In the genomic region with DNA sequence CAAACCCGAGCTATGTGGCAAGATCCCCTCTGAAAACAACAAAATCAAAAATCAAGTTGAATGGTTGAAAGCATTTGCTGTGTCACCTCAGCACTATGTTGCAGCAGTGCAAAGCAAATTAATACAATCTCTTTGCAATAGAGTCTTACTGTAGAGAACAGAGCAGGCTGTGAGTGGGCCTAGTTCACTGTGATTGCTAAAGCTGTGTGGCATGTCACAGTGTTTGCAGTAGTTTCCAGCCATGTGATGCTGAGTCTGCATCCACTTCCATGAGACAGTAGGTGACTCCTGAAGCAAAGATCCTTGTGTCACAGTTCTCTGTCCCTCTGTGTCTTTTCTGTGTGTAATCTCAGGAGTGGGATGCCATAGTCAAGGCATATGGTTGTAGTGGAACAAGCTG, we compare ENCODE assay signal across 21 mouse cellular contexts.
DNase-seq lines count a peak whose midpoint lies in the region; ATAC-seq and TF ChIP-seq lines count a peak whose summit lies in the region.
"Had no signal": no experiment of that assay in that cellular context is flagged by ENCODE, and none has a peak within 500 bp of the region (broad histone marks: within the 10 kb centered on the region; RNA-seq: fewer than 3 reads in every experiment).

No protein-coding gene starts in this region.

- no peaks in the 10 kb centered on the region for H3K36me3 ChIP-seq in heart, embryonic 15.5 days
- H3K36me3 ChIP-seq in megakaryocyte, embryonic 14.5 days (replicated peaks; ENCODE audit: low read length) = peaks cover 79% of the 10 kb centered on the region
- H3K36me3 ChIP-seq in limb, embryonic 15.5 days = peaks cover 4% of the 10 kb centered on the region; the same call in 1 of the 2 replicates
- H3K36me3 ChIP-seq: neural tube, embryonic 12.5 days had no signal

- H3K27ac ChIP-seq in heart, embryonic 15.5 days = peak overlapping the region; percentile 93
- peak overlapping the region; percentile 81 for H3K27ac ChIP-seq in layer of hippocampus, adult 2 months
- peak overlapping the region; percentile 86; the same call in 1 of the 2 replicates for H3K27ac ChIP-seq in limb, embryonic 15.5 days
- H3K27ac ChIP-seq: midbrain, embryonic 12.5 days; neural tube, embryonic 12.5 days had no signal

- no peak overlapping the region for H3K9ac ChIP-seq in heart, embryonic 15.5 days
- H3K9ac ChIP-seq in limb, embryonic 15.5 days = no peak overlapping the region
- H3K9ac ChIP-seq: embryonic facial prominence, embryonic 13.5 days; midbrain, embryonic 12.5 days; neural tube, embryonic 12.5 days had no signal

- WGBS in heart, embryonic 15.5 days = 92% methylated on average over 1 of the region's 1 CpGs
- WGBS in limb, embryonic 15.5 days = 92% methylated on average over 1 of the region's 1 CpGs

- ATAC-seq in heart, embryonic 15.5 days (replicated peaks; ENCODE audit: insufficient number of reproducible peaks, insufficient read depth, low FRiP score, low read depth) = no peak
- no peak for ATAC-seq in megakaryocyte, adult 5-6 weeks (ENCODE audit: poor library complexity, severe bottlenecking)
- ATAC-seq in limb, embryonic 15.5 days (ENCODE audit: insufficient number of reproducible peaks, low FRiP score, low TSS enrichment, low read depth) = no peak
- ATAC-seq: forebrain, embryonic 14.5 days; Patski had no signal

- no peak overlapping the region for H3K4me2 ChIP-seq in heart, embryonic 15.5 days
- H3K4me2 ChIP-seq in limb, embryonic 15.5 days = no peak overlapping the region
- H3K4me2 ChIP-seq: embryonic facial prominence, embryonic 13.5 days; liver, embryonic 11.5 days; midbrain, embryonic 12.5 days; neural tube, embryonic 12.5 days had no signal

- H3K4me1 ChIP-seq in heart, embryonic 15.5 days (replicated peaks) = peaks cover 32% of the 10 kb centered on the region
- H3K4me1 ChIP-seq in megakaryocyte, embryonic 14.5 days = peaks cover 97% of the 10 kb centered on the region
- peaks cover 38% of the 10 kb centered on the region for H3K4me1 ChIP-seq in limb, embryonic 15.5 days
- H3K4me1 ChIP-seq: midbrain, embryonic 12.5 days; neural tube, embryonic 12.5 days had no signal

- no peak overlapping the region for H3K4me3 ChIP-seq in heart, embryonic 15.5 days
- peak overlapping the region; percentile 29 for H3K4me3 ChIP-seq in megakaryocyte, embryonic 14.5 days (replicated peaks)
- no peak overlapping the region for H3K4me3 ChIP-seq in layer of hippocampus, adult 2 months
- no peak overlapping the region for H3K4me3 ChIP-seq in limb, embryonic 15.5 days
- H3K4me3 ChIP-seq: embryonic facial prominence, embryonic 13.5 days; midbrain, embryonic 12.5 days; neural tube, embryonic 12.5 days had no signal

- no peaks in the 10 kb centered on the region for H3K27me3 ChIP-seq in heart, embryonic 15.5 days
- no peaks in the 10 kb centered on the region for H3K27me3 ChIP-seq in megakaryocyte, embryonic 14.5 days (replicated peaks)
- no peaks in the 10 kb centered on the region for H3K27me3 ChIP-seq in limb, embryonic 15.5 days
- H3K27me3 ChIP-seq: embryonic facial prominence, embryonic 13.5 days; midbrain, embryonic 12.5 days; neural tube, embryonic 12.5 days; Patski had no signal

- no peaks in the 10 kb centered on the region for H3K9me3 ChIP-seq in heart, embryonic 15.5 days (replicated peaks)
- no peaks in the 10 kb centered on the region for H3K9me3 ChIP-seq in megakaryocyte, embryonic 14.5 days
- H3K9me3 ChIP-seq in limb, embryonic 15.5 days = no peaks in the 10 kb centered on the region
- H3K9me3 ChIP-seq: embryonic facial prominence, embryonic 13.5 days; midbrain, embryonic 12.5 days; neural tube, embryonic 12.5 days had no signal

- no peak for TF ChIP-seq CTCF in layer of hippocampus, adult 2 months (conservative IDR thresholded peaks at IDR 0.05)

- no peak for DNase-seq in heart, adult 8-10 months (ENCODE audit: low spot score)
- DNase-seq in layer of hippocampus, adult 2 months (ENCODE audit: low spot score in 2 of 2) = peak; percentile 30 to 53
- no peak for DNase-seq in frontal cortex, postnatal 14 days (ENCODE audit: low spot score in 2 of 2)
- DNase-seq: adrenal gland, postnatal 10 days; cerebellum, adult 11 months; kidney, adult 18-20 months; kidney, postnatal 14 days; left cerebral cortex, postnatal 4 days; lung, adult 18-20 months; lung, postnatal 36 days; thymus, postnatal 36 days had no signal

Comparison
In these comparisons a context has a peak if more than half of its experiments do, and no peak if none do; other contexts are left out.
1. DNase-seq: peak in layer of hippocampus, adult 2 months (2 of 2); none in heart, adult 8-10 months (single experiment) and frontal cortex, postnatal 14 days (0 of 2).
2. Peak in every context shown above with its lines, with median percentiles within 50 percentile points of each other: H3K27ac ChIP-seq.